Mouse (Mus musculus): ENCODE data around the gene Ano1. TPM values are rescaled to one million over a fixed set of nuclear protein-coding genes. Genes with fewer than 3 reads are reported as not detected.

Ano1 gene
- polyA plus RNA-seq, 1 experiment from 2014 or later = 1.4 TPM

- Histone ChIP-seq H3K9ac (ENCODE audit: low read length) (no peak overlapping the region), H3K9me3 (ENCODE audit: control insufficient read depth, low read length) (no peaks in the 10 kb centered on the region), H3K27me3 (ENCODE audit: control insufficient read depth, insufficient read depth, low read length) (no peaks in the 10 kb centered on the region), H3K4me2 (ENCODE audit: low read depth, severe bottlenecking) (no peak overlapping the region), H3K27ac (replicated peaks; ENCODE audit: low read depth, low read length) (no peak overlapping the region), H3K4me3 (ENCODE audit: low read depth, low read length) (no peak overlapping the region), H3K36me3 (ENCODE audit: control insufficient read depth, insufficient read depth, low read length) (no peaks in the 10 kb centered on the region), H3K4me1 (ENCODE audit: control insufficient read depth, insufficient read depth, low read length) (peaks cover 3% of the 10 kb centered on the region)
- ATAC-seq (ENCODE audit: insufficient number of reproducible peaks, low FRiP score, low TSS enrichment, low read depth) (no peak), DNase-seq (ENCODE audit: low spot score) (peak; percentile 90)
- 20% methylated on average over 6 of the region's 6 CpGs for WGBS
Measured at GRCm38 (mm10) chr7:144585648-144586047, 166.1 kb downstream of the Ano1 start.

DNA sequence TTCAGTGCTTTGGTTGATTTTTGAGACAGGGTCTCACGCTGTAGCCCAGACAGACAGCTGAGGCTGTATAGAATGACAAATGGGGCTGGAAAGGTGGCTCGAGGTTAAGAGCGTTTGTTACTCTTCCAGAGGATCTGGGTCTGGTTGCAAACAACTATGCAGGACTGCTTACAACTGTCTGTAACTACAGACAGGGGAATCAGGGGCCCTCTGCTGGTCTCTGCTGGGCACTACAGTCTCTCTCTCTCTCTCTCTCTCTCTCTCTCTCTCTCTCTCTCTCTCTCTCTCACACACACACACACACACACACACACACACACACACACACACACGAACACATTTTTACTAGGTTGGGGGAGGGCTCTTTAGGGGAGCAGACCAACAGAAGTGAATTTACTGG lies 168.2 kb downstream of the Ano1 start:
- Histone ChIP-seq H3K27me3 (ENCODE audit: control insufficient read depth, insufficient read depth, low read length) (no peaks in the 10 kb centered on the region), H3K9me3 (ENCODE audit: control insufficient read depth, low read length) (no peaks in the 10 kb centered on the region), H3K4me3 (ENCODE audit: low read depth, low read length) (no peak overlapping the region), H3K4me1 (ENCODE audit: control insufficient read depth, insufficient read depth, low read length) (peaks cover 3% of the 10 kb centered on the region), H3K4me2 (ENCODE audit: low read depth, severe bottlenecking) (no peak overlapping the region), H3K9ac (ENCODE audit: low read length) (no peak overlapping the region), H3K36me3 (ENCODE audit: control insufficient read depth, insufficient read depth, low read length) (0 out of 2 replicates have a peak, but pooled peaks cover 4% of the 10 kb centered on the region), H3K27ac (replicated peaks; ENCODE audit: low read depth, low read length) (no peak overlapping the region)
- ATAC-seq (ENCODE audit: insufficient number of reproducible peaks, low FRiP score, low TSS enrichment, low read depth) = no peak
- peak; percentile 73 for DNase-seq (ENCODE audit: low spot score)
- 3% methylated on average over 4 of the region's 4 CpGs for WGBS

DNA sequence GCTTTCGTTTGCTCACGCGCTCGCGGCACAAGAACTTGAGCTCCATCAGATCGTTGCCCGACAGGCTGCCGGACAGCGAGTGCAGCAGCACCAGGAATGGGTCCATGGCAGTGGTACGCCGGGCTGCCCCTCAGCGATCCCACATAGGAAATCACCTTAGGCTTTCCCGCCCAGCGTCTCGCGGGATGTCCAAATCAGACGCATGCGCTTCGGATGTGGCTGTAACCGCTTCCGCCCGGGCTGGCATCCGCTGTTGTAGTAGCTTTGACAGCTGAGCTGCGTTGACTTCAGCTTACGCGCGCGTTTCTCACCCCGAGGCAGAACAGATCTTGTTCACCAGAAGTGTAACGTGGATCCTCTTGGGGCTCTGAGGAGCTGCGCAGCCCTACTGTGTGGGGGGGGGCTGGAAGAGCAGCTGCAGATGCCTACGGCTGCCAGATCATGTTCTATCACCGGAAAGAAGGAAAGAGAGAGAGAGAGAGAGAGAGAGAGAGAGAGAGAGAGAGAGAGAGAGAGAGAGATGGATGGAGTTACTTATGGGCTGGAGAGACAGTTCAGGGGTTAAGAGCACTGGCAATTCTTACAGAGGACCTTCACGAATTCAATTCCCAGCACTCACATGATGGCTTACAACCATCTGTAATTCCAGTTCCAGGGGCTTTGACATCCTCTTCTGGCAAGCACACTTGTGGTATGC lies 169.3 kb downstream of the Ano1 start, which contains the start of gene Fadd:
Gene Fadd, minus strand, starts transcription at position 180 of the 697 bp plus-strand sequence.
- Histone ChIP-seq H3K27me3 (ENCODE audit: control insufficient read depth, insufficient read depth, low read length) (no peaks in the 10 kb centered on the region), H3K4me2 (ENCODE audit: low read depth, severe bottlenecking) (peak within 1 kb of the TSS; percentile 78), H3K9ac (ENCODE audit: low read length) (peak within 1 kb of the TSS; percentile 76), H3K27ac (replicated peaks; ENCODE audit: low read depth, low read length) (peak within 1 kb of the TSS; percentile 84), H3K9me3 (ENCODE audit: control insufficient read depth, low read length) (no peaks in the 10 kb centered on the region), H3K36me3 (ENCODE audit: control insufficient read depth, insufficient read depth, low read length) (0 out of 2 replicates have a peak, but pooled peaks cover 4% of the 10 kb centered on the region), H3K4me1 (ENCODE audit: control insufficient read depth, insufficient read depth, low read length) (peaks cover 3% of the 10 kb centered on the region), H3K4me3 (ENCODE audit: low read depth, low read length) (peak within 1 kb of the TSS; percentile 75)
- ATAC-seq (ENCODE audit: insufficient number of reproducible peaks, low FRiP score, low TSS enrichment, low read depth) (peak; percentile 86), DNase-seq (ENCODE audit: low spot score) (peak; percentile 96)
- WGBS = 1% methylated on average over 34 of the region's 34 CpGs

- H3K4me2 ChIP-seq (ENCODE audit: low read depth, severe bottlenecking) = peak overlapping the region; percentile 78
- peak overlapping the region; percentile 76 for H3K9ac ChIP-seq (ENCODE audit: low read length)
- peak overlapping the region; percentile 84 for H3K27ac ChIP-seq (replicated peaks; ENCODE audit: low read depth, low read length)
- H3K9me3 ChIP-seq (ENCODE audit: control insufficient read depth, low read length) = no peaks in the 10 kb centered on the region
- DNase-seq (ENCODE audit: low spot score) (peak; percentile 83), ATAC-seq (ENCODE audit: insufficient number of reproducible peaks, low FRiP score, low TSS enrichment, low read depth) (peak; percentile 88)
- 0 out of 2 replicates have a peak, but pooled peaks cover 4% of the 10 kb centered on the region for H3K36me3 ChIP-seq (ENCODE audit: control insufficient read depth, insufficient read depth, low read length)
- no peaks in the 10 kb centered on the region for H3K27me3 ChIP-seq (ENCODE audit: control insufficient read depth, insufficient read depth, low read length)
- peak overlapping the region; percentile 75 for H3K4me3 ChIP-seq (ENCODE audit: low read depth, low read length)
- peaks cover 3% of the 10 kb centered on the region for H3K4me1 ChIP-seq (ENCODE audit: control insufficient read depth, insufficient read depth, low read length)
- under 1% methylated on average over 43 of the region's 43 CpGs for WGBS
Measured at GRCm38 (mm10) chr7:144581559-144582283, 170.1 kb downstream of the Ano1 start.

DNA sequence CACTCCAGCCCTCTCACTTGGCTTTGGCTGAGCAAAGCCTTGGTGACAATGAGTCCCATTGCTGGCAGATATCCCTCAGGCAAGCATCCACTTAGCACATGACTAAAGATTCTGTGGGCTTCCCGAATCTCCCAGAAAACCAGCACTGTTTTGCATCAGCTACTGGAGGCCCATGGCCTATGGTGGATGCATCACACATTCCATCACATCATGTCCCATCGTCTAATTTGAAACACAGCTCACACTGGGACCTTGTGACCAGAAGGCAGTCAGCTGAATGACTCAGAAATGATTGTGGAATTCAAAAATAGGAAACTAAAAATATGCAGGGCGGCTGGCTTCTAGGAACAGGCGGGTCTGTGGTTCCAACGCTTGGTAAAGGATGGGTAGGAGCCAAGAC lies 173.9 kb downstream of the Ano1 start:
- Histone ChIP-seq H3K9me3 (ENCODE audit: control insufficient read depth, low read length) (no peaks in the 10 kb centered on the region), H3K27ac (replicated peaks; ENCODE audit: low read depth, low read length) (no peak overlapping the region), H3K36me3 (ENCODE audit: control insufficient read depth, insufficient read depth, low read length) (0 out of 2 replicates have a peak, but pooled peaks cover 4% of the 10 kb centered on the region), H3K4me1 (ENCODE audit: control insufficient read depth, insufficient read depth, low read length) (peaks cover 3% of the 10 kb centered on the region), H3K4me2 (ENCODE audit: low read depth, severe bottlenecking) (no peak overlapping the region), H3K27me3 (ENCODE audit: control insufficient read depth, insufficient read depth, low read length) (no peaks in the 10 kb centered on the region), H3K9ac (ENCODE audit: low read length) (no peak overlapping the region), H3K4me3 (ENCODE audit: low read depth, low read length) (no peak overlapping the region)
- ATAC-seq (ENCODE audit: insufficient number of reproducible peaks, low FRiP score, low TSS enrichment, low read depth) (no peak), DNase-seq (ENCODE audit: low spot score) (no peak)
- WGBS = 91% methylated on average over 5 of the region's 5 CpGs

DNA sequence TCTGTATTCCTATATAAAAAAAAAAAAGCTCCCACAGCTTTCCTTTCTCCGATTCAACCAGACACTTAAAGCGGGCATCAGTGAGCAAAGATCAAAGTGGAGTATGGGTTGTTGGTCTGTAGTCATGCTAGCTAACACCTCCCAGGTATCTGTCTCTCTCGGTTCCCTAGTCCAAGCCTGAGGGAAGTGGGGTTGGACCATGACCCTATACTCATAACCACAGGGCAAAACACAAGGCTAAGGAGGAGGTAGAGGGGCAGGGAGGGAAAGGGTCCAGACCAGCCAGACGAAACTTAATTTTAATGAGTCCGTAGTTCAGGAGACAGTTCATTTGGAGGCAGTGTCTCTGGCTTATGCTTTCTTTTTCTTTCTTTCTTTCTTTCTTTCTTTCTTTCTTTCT lies 179.5 kb downstream of the Ano1 start:
- Histone ChIP-seq H3K4me3 (ENCODE audit: low read depth, low read length) (no peak overlapping the region), H3K27ac (replicated peaks; ENCODE audit: low read depth, low read length) (no peak overlapping the region), H3K9me3 (ENCODE audit: control insufficient read depth, low read length) (no peaks in the 10 kb centered on the region), H3K27me3 (ENCODE audit: control insufficient read depth, insufficient read depth, low read length) (no peaks in the 10 kb centered on the region), H3K4me1 (ENCODE audit: control insufficient read depth, insufficient read depth, low read length) (no peaks in the 10 kb centered on the region), H3K9ac (ENCODE audit: low read length) (no peak overlapping the region), H3K4me2 (ENCODE audit: low read depth, severe bottlenecking) (no peak overlapping the region), H3K36me3 (ENCODE audit: control insufficient read depth, insufficient read depth, low read length) (no peaks in the 10 kb centered on the region)
- 81% methylated on average over 5 of the region's 5 CpGs for WGBS
- ATAC-seq (ENCODE audit: insufficient number of reproducible peaks, low FRiP score, low TSS enrichment, low read depth) (no peak), DNase-seq (ENCODE audit: low spot score) (no peak)

DNA sequence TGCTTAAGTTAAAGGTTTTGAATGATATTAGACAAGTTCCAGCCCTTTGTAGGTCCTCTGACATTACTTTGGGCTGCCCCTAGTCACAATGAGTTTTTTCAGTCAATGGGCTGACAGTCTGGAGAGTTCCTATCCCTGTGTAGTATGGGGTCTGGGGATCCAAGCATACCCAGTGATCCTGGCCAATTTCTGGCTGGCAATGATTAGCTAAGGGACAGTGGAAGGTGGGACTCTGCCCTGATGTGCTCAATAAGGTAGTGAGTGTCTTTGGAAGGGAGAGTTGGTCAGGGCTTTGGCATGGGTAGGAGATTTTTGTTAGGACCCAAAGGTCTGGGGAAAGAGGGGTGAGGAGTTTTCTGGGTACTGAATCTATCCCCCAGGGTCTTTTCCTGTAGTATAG lies 180.2 kb downstream of the Ano1 start:
- ATAC-seq (ENCODE audit: insufficient number of reproducible peaks, low FRiP score, low TSS enrichment, low read depth) (no peak), DNase-seq (ENCODE audit: low spot score) (no peak)
- H3K4me3 ChIP-seq (ENCODE audit: low read depth, low read length) = no peak overlapping the region

GRCm38 (mm10) chr7:144569428-144569827 lies 182.3 kb downstream of the Ano1 start:
- 79% methylated on average over 7 of the region's 7 CpGs for WGBS
- no peaks in the 10 kb centered on the region for H3K4me1 ChIP-seq (ENCODE audit: control insufficient read depth, insufficient read depth, low read length)
- H3K36me3 ChIP-seq (ENCODE audit: control insufficient read depth, insufficient read depth, low read length) = no peaks in the 10 kb centered on the region
- H3K4me2 ChIP-seq (ENCODE audit: low read depth, severe bottlenecking) = no peak overlapping the region
- ATAC-seq (ENCODE audit: insufficient number of reproducible peaks, low FRiP score, low TSS enrichment, low read depth) (no peak), DNase-seq (ENCODE audit: low spot score) (no peak)
- no peaks in the 10 kb centered on the region for H3K27me3 ChIP-seq (ENCODE audit: control insufficient read depth, insufficient read depth, low read length)
- H3K9ac ChIP-seq (ENCODE audit: low read length) = no peak overlapping the region
- H3K27ac ChIP-seq (replicated peaks; ENCODE audit: low read depth, low read length) = no peak overlapping the region
- H3K9me3 ChIP-seq (ENCODE audit: control insufficient read depth, low read length) = no peaks in the 10 kb centered on the region
- no peak overlapping the region for H3K4me3 ChIP-seq (ENCODE audit: low read depth, low read length)

More for the DNA sequence above, 180.2 kb downstream of the Ano1 start:
- H3K36me3 ChIP-seq (ENCODE audit: control insufficient read depth, insufficient read depth, low read length) = no peaks in the 10 kb centered on the region
- no peaks in the 10 kb centered on the region for H3K27me3 ChIP-seq (ENCODE audit: control insufficient read depth, insufficient read depth, low read length)
- H3K27ac ChIP-seq (replicated peaks; ENCODE audit: low read depth, low read length) = no peak overlapping the region
- H3K4me1 ChIP-seq (ENCODE audit: control insufficient read depth, insufficient read depth, low read length) = no peaks in the 10 kb centered on the region
- H3K9ac ChIP-seq (ENCODE audit: low read length) = no peak overlapping the region
- H3K4me2 ChIP-seq (ENCODE audit: low read depth, severe bottlenecking) = no peak overlapping the region
- H3K9me3 ChIP-seq (ENCODE audit: control insufficient read depth, low read length) = no peaks in the 10 kb centered on the region
